Mouse (Mus musculus) bone marrow macrophage, adult 2 months (primary cell): ENCODE data around the gene Epc2. TPM values are rescaled to one million over a fixed set of nuclear protein-coding genes. Genes with fewer than 3 reads are reported as not detected.

Experiments used
- H3K27ac ChIP-seq: 2 replicates; pipeline ENCODE4 v1.5.1; 2012; ENCODE audit warnings: low read depth, low read length; ENCODE audit not compliant: insufficient read depth
- H3K4me1 ChIP-seq: 2 replicates; pipeline ENCODE4 v1.6.1; 2012; ENCODE audit warnings: low read length; ENCODE audit not compliant: control insufficient read depth, insufficient read depth
- H3K4me3 ChIP-seq: 2 replicates; pipeline ENCODE4 v1.5.1; 2012; ENCODE audit warnings: mild to moderate bottlenecking, low read length, moderate library complexity; ENCODE audit not compliant: insufficient read depth
- CTCF ChIP-seq: IDR thresholded peaks from 2 replicates; pipeline ENCODE4 v1.5.1; 2012; ENCODE audit warnings: low read depth, mild to moderate bottlenecking, low read length, moderate library complexity
- POLR2A ChIP-seq: IDR thresholded peaks from 2 replicates; pipeline ENCODE4 v1.6.1; 2012; ENCODE audit warnings: mild to moderate bottlenecking, low read depth, low read length, borderline replicate concordance
- polyA plus RNA-seq: library from polyadenylated mRNA; stranded (reverse); fragments of >200 nt; gene quantifications from 2 replicates; pipeline ENCODE4 v1.2.4, GENCODE M21; 2012; ENCODE audit not compliant: missing spikeins, insufficient read depth, insufficient read length

Epc2 gene
- 16.4 and 25.0 TPM in 2 replicates for polyA plus RNA-seq

DNA sequence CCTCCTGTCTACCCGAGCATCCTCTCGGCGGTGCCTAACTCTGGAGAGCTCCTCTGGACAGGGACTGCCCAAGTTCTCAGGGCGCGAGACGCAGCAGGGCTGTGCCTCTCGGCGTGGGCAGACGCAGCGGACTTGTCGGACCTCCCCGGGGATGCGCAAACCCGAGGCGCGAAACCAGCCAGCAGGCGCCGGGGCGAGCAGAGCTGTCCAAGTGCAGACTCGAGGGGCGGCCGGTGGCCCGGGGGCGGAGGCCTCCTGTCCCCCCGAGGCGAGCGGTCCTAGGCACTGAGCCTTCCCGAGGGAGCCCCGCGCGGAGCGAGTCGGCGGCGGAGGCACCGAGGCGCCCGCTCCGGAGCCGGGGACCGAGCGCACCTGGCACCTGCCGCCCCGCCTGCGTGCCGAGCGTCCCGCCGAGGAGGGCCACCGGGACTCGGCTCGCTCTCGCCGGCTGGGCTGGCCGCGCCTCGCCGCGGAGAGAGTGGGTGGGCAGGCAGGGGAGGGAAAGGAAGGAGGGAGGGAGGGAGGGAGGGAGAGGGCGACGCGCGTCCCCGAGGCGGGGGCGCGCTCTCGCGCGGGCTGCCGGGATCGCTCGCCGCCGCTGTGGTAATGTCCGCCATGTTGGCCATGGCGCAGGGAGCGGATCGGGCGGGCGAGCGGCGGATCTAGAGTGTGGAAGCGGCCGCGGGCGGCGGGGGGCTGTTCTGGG, at the start of gene Epc2:
Gene Epc2 (plus strand): TSS at position 556 of the 706 bp plus-strand sequence.
- Histone ChIP-seq H3K4me1 (0 out of 2 replicates have a peak, but pooled peaks cover 2% of the 10 kb centered on the region), H3K4me3 (peak within 1 kb of the TSS; percentile 96), H3K27ac (peak within 1 kb of the TSS; percentile 99)
- TF ChIP-seq POLR2A (no peak), CTCF (no peak)

DNA sequence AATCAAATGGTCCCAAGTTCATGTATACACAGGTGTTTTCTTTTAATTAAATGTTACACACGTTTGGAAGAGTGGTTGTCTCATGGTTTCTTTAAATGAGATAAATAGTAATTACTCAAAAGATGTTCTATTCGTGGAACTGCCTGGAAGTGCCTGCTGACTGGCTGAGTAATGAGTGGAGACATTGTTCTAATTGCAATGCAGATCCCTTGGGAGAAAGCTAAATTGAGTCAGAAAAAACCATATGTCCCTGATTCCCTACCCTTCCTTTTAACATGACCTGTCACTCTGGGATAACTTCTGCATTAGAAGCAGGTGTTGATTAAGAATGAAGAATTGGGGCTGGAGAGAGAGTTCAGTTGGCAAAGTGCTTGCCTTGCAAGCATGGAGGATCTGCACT, 45.3 kb upstream of the Epc2 start:
- no peak overlapping the region for H3K4me3 ChIP-seq
- TF ChIP-seq POLR2A (no peak), CTCF (no peak)
- peaks cover under 1% of the 10 kb centered on the region for H3K4me1 ChIP-seq
- no peak overlapping the region for H3K27ac ChIP-seq

DNA sequence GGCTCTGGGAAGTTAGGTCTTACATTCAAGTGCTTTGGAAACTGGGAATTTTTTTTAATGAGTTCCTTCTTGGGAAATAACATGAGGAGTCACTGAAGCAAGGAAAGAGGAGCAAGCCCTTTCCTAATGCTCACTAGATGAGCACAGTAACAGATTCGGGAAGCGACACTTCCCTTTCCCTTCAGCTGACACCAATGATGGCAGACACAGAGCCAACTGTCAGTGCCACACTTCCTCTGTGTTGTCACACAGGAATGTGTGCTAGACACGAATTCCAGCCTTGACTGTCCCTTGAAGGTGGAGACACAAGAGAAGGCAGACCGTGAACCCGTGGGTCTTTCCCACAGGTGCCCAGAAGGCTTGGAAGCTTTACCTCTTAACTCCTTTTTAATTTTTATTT, 39.6 kb upstream of the Epc2 start:
- peaks cover 20% of the 10 kb centered on the region for H3K4me1 ChIP-seq
- H3K4me3 ChIP-seq: no peak overlapping the region
- TF ChIP-seq CTCF (no peak), POLR2A (no peak)
- peak overlapping the region; percentile 26; the same call in 1 of the 2 replicates for H3K27ac ChIP-seq

DNA sequence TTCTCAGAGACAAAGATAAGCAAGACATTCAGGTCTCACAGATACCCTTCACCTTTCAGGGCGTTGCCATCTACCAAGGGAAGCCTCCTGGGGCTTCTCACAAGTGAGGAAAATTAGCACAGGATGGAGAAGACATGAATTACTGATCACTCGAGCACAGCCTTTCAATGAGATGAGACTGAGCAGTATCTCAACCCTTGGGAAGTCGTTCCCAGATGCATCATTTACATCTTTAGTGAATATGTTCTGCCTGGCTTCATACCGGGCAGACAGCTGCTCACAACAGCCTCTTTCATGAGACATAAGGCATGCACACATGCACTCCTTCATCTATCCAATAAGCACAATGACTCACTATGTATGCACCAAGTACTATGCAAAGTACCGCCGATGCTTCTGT, 38.7 kb upstream of the Epc2 start:
- no peak overlapping the region for H3K27ac ChIP-seq
- H3K4me3 ChIP-seq: no peak overlapping the region
- TF ChIP-seq CTCF (no peak), POLR2A (no peak)
- peaks cover 24% of the 10 kb centered on the region for H3K4me1 ChIP-seq

DNA sequence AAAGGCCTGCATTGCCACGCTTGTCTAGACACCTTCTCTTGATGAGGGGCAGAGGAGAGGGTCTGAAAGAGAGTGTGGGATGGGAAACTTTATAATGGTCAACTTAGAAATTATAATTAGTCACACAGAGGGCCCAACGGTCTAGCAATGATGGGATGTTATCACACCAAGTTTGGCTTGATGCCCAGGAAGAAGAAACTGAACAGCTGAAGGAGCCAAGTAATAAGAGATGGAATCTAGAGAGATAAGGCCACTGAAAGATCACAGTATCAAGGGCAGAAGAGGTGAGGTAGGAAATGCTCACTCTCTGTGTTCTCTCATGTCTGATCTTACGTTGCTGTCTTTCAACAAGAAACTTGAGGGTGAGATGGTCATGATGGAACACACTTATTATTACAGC, 35.4 kb upstream of the Epc2 start:
- H3K4me1 ChIP-seq: peaks cover 44% of the 10 kb centered on the region
- no peak overlapping the region for H3K27ac ChIP-seq
- no peak for TF ChIP-seq CTCF
- no peak for TF ChIP-seq POLR2A
- no peak overlapping the region for H3K4me3 ChIP-seq

DNA sequence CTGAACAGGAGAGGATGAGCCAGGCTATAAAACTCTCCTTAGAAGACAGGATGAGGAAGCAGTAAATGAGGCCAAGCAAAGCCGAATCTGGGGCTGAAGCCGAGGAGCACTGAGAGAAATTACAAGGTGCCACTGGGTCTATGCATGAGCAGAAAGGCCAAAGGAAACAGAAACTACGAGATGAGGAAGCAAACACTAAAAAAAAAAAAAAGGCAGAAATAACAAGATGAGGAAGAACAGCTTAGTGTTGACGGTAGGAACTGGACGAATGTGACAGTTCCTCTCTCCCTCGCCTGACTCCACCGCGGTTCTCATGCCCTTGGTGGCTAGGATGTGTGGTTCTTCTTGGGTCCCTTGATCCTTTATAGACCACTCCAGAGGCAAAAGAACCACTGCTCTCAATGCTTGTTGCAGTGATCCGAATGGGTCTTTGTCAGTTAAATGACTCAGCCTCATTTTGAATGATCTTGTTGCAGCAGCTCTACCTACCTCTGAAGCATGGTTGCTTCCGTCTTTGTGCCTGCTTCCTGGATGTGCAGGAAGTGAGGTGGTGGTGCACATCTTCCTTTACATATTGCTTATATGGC, 34.2 kb upstream of the Epc2 start:
- H3K4me3 ChIP-seq: peak overlapping the region; percentile 41
- peaks cover 34% of the 10 kb centered on the region for H3K4me1 ChIP-seq
- TF ChIP-seq POLR2A (no peak), CTCF (no peak)

DNA sequence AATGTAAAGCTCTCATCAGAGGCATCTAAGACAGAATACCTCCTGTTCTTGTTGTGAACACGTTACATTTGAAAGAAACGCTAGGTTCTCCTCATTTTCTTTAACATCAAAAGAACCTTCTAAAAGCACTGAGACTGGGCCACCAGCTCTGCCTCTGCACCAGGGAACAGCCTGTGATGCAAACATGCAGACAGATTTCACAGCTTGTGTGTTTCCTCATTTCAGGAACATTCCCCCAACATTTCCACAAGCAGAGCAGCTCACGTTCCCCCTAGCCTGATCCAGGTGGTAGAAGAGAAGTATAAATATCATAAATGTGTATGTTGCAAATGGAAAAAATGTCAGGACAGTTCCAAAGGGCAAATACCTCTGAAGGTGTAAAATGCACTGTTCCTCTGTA, 30.9 kb upstream of the Epc2 start:
- no peak overlapping the region for H3K4me3 ChIP-seq
- H3K4me1 ChIP-seq: peaks cover 43% of the 10 kb centered on the region
- TF ChIP-seq POLR2A (no peak), CTCF (no peak)
- no peak overlapping the region for H3K27ac ChIP-seq

More for the DNA sequence above, 34.2 kb upstream of the Epc2 start:
- peak overlapping the region; percentile 89 for H3K27ac ChIP-seq

DNA sequence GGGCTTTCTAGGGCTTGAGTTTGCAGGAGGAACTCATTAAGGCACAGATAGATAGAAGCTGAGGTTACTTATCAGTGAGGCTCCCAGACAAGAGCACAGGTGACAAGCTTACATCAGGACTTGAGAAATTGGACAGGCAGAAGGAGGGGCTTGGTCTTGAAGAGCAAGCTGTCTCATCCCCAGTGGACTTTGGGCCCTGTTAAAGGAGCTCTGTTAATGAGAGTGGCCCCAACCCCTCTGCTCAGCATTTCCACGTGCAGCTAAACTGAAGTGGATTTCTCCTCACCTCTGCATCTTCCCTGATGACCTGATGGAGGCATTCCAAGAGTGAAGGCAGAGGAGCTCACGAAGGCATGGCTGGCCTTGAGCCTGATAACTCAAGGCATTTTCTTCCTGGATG, 27.4 kb upstream of the Epc2 start:
- Histone ChIP-seq H3K4me1 (peaks cover 25% of the 10 kb centered on the region), H3K4me3 (no peak overlapping the region), H3K27ac (no peak overlapping the region)
- TF ChIP-seq POLR2A (no peak), CTCF (no peak)

DNA sequence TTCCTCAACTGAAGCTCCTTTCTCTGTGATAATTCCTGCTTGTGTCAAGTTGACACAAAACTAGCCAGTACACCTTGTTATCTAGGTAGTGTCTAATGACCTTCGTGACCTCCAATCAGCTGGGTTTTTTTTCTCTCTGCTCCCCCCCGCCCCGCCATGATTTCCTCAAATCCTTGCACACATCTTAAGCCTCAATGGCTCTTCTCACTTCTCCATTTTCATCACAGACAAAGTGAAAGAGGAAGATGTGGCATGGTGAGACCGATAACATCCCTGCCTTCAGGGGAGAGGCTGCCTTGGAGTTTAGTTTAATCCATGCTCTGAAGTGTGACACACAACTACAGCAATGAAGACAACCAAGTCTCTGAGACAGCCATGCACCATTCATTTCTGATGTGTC, 26.5 kb upstream of the Epc2 start:
- no peak for TF ChIP-seq CTCF
- no peak for TF ChIP-seq POLR2A
- Histone ChIP-seq H3K4me3 (no peak overlapping the region), H3K4me1 (peaks cover 21% of the 10 kb centered on the region), H3K27ac (peak overlapping the region; percentile 41)

DNA sequence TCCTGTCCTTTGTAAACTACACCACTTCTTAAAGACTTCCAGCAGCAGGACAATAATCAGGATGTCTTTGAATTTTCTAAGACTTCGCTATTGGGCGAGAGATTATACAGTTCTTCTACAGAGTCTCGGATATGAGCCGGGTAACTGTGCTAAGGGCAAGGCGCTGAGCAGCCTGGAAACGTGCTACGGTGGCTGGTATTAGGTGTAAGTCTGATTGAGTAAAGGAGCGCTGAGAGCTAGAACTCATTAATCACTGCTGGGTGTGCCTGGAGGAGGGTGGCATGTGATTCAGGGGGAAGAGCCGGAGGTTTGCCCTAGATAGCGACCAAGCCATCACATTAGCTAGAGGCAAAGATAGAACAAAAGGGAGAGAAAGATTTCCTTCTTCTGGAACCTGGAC, 25.1 kb upstream of the Epc2 start:
- TF ChIP-seq POLR2A: no peak
- no peak for TF ChIP-seq CTCF
- H3K27ac ChIP-seq: no peak overlapping the region
- H3K4me1 ChIP-seq: peaks cover 14% of the 10 kb centered on the region
- H3K4me3 ChIP-seq: no peak overlapping the region

DNA sequence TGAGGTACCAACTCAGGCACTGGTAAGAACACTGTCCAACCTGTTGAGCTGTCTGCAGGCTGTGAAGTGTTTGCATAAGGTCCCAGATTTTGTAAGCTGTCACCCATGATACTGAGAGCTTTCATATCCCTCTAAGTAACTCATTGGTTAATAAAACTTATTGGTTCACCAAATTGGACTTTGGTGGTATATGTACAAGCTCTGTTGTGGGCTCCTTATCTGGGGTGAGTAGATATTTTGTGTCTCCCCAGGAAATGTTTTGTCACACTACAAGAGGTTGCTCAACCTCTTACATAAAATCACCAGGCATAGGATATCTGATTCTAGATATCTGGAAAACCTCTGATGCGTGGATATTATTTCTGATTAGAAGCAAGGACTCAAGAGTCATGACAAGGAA, 20.3 kb upstream of the Epc2 start:
- TF ChIP-seq POLR2A (no peak), CTCF (no peak)
- Histone ChIP-seq H3K4me3 (no peak overlapping the region), H3K4me1 (no peaks in the 10 kb centered on the region), H3K27ac (no peak overlapping the region)
